Mouse (Mus musculus): ENCODE measurements around the gene Nek5. TPM values are rescaled to one million over a fixed set of nuclear protein-coding genes. Genes with fewer than 3 reads are reported as not detected.

Nek5 gene
- polyA plus RNA-seq, 1 experiment from 2014 or later, result 0.14 TPM

- Histone ChIP-seq H3K4me2 (replicated peaks; ENCODE audit: low read depth) (peak overlapping the region; percentile 10), H3K27ac (ENCODE audit: low read depth, low read length) (no peak overlapping the region)
These were observed 70.0 kb downstream of the Nek5 start for GRCm38 (mm10) chr8:22054674-22055491.

GRCm38 (mm10) chr8:22047699-22048464 lies 77.0 kb downstream of the Nek5 start:
- WGBS, result 36% methylated on average over 2 of the region's 2 CpGs
- Histone ChIP-seq H3K9ac (ENCODE audit: low read depth, low read length) (no peak overlapping the region), H3K4me2 (replicated peaks; ENCODE audit: low read depth) (no peak overlapping the region), H3K9me3 (ENCODE audit: control insufficient read depth) (no peaks in the 10 kb centered on the region), H3K4me1 (replicated peaks; ENCODE audit: control insufficient read depth, insufficient read depth, low read length) (no peaks in the 10 kb centered on the region), H3K27ac (ENCODE audit: low read depth, low read length) (no peak overlapping the region), H3K27me3 (replicated peaks; ENCODE audit: control insufficient read depth, insufficient read depth, low read length) (no peaks in the 10 kb centered on the region), H3K4me3 (ENCODE audit: low read depth, low read length) (no peak overlapping the region), H3K36me3 (ENCODE audit: control insufficient read depth, insufficient read depth) (no peaks in the 10 kb centered on the region)
- peak; percentile 87 for TF ChIP-seq CTCF (IDR thresholded peaks at IDR 0.05; ENCODE audit: low read depth)
- peak; percentile 83 for ATAC-seq

More at GRCm38 (mm10) chr8:22054674-22055491, 70.0 kb downstream of the Nek5 start:
- no peaks in the 10 kb centered on the region for H3K27me3 ChIP-seq (replicated peaks; ENCODE audit: control insufficient read depth, insufficient read depth, low read length)
- H3K36me3 ChIP-seq (ENCODE audit: control insufficient read depth, insufficient read depth), result no peaks in the 10 kb centered on the region
- H3K4me3 ChIP-seq (ENCODE audit: low read depth, low read length), result no peak overlapping the region
- no peaks in the 10 kb centered on the region for H3K9me3 ChIP-seq (ENCODE audit: control insufficient read depth)
- no peak for TF ChIP-seq CTCF (IDR thresholded peaks at IDR 0.05; ENCODE audit: low read depth)
- whole genome bisulfite sequencing, result 50% methylated on average over 12 of the region's 12 CpGs
- H3K9ac ChIP-seq (ENCODE audit: low read depth, low read length), result no peak overlapping the region
- ATAC-seq, result peak; percentile 34
- H3K4me1 ChIP-seq (replicated peaks; ENCODE audit: control insufficient read depth, insufficient read depth, low read length), result no peaks in the 10 kb centered on the region

GRCm38 (mm10) chr8:22043706-22044105 lies 81.1 kb downstream of the Nek5 start:
- Histone ChIP-seq H3K36me3 (ENCODE audit: control insufficient read depth, insufficient read depth) (no peaks in the 10 kb centered on the region), H3K4me2 (replicated peaks; ENCODE audit: low read depth) (no peak overlapping the region)

GRCm38 (mm10) chr8:22042515-22042914 lies 82.3 kb downstream of the Nek5 start:
- Histone ChIP-seq H3K4me3 (ENCODE audit: low read depth, low read length) (no peak overlapping the region), H3K9me3 (ENCODE audit: control insufficient read depth) (no peaks in the 10 kb centered on the region), H3K27ac (ENCODE audit: low read depth, low read length) (no peak overlapping the region), H3K36me3 (ENCODE audit: control insufficient read depth, insufficient read depth) (no peaks in the 10 kb centered on the region), H3K4me2 (replicated peaks; ENCODE audit: low read depth) (no peak overlapping the region), H3K27me3 (replicated peaks; ENCODE audit: control insufficient read depth, insufficient read depth, low read length) (no peaks in the 10 kb centered on the region), H3K9ac (ENCODE audit: low read depth, low read length) (no peak overlapping the region), H3K4me1 (replicated peaks; ENCODE audit: control insufficient read depth, insufficient read depth, low read length) (no peaks in the 10 kb centered on the region)
- TF ChIP-seq CTCF (IDR thresholded peaks at IDR 0.05; ENCODE audit: low read depth), result no peak
- whole genome bisulfite sequencing, result 55% methylated on average over 3 of the region's 3 CpGs
- ATAC-seq, result no peak

More at GRCm38 (mm10) chr8:22043706-22044105, 81.1 kb downstream of the Nek5 start:
- no peaks in the 10 kb centered on the region for H3K9me3 ChIP-seq (ENCODE audit: control insufficient read depth)
- H3K4me1 ChIP-seq (replicated peaks; ENCODE audit: control insufficient read depth, insufficient read depth, low read length), result no peaks in the 10 kb centered on the region
- no peak for TF ChIP-seq CTCF (IDR thresholded peaks at IDR 0.05; ENCODE audit: low read depth)
- no peak overlapping the region for H3K4me3 ChIP-seq (ENCODE audit: low read depth, low read length)
- H3K27ac ChIP-seq (ENCODE audit: low read depth, low read length), result no peak overlapping the region
- no peak overlapping the region for H3K9ac ChIP-seq (ENCODE audit: low read depth, low read length)
- WGBS, result 43% methylated on average over 12 of the region's 12 CpGs
- no peaks in the 10 kb centered on the region for H3K27me3 ChIP-seq (replicated peaks; ENCODE audit: control insufficient read depth, insufficient read depth, low read length)
- ATAC-seq, result no peak

GRCm38 (mm10) chr8:22040153-22040509 lies 84.7 kb downstream of the Nek5 start:
- Histone ChIP-seq H3K4me3 (ENCODE audit: low read depth, low read length) (no peak overlapping the region), H3K27me3 (replicated peaks; ENCODE audit: control insufficient read depth, insufficient read depth, low read length) (no peaks in the 10 kb centered on the region), H3K4me1 (replicated peaks; ENCODE audit: control insufficient read depth, insufficient read depth, low read length) (no peaks in the 10 kb centered on the region), H3K4me2 (replicated peaks; ENCODE audit: low read depth) (no peak overlapping the region), H3K9me3 (ENCODE audit: control insufficient read depth) (no peaks in the 10 kb centered on the region), H3K9ac (ENCODE audit: low read depth, low read length) (no peak overlapping the region), H3K36me3 (ENCODE audit: control insufficient read depth, insufficient read depth) (no peaks in the 10 kb centered on the region), H3K27ac (ENCODE audit: low read depth, low read length) (no peak overlapping the region)
- ATAC-seq, result no peak
- WGBS, result 54% methylated on average over 6 of the region's 6 CpGs
- no peak for TF ChIP-seq CTCF (IDR thresholded peaks at IDR 0.05; ENCODE audit: low read depth)

GRCm38 (mm10) chr8:22039468-22040152 lies 85.2 kb downstream of the Nek5 start:
- peak; percentile 73 for ATAC-seq
- peak overlapping the region; percentile 17 for H3K4me3 ChIP-seq (ENCODE audit: low read depth, low read length)
- no peak overlapping the region for H3K9ac ChIP-seq (ENCODE audit: low read depth, low read length)
- H3K36me3 ChIP-seq (ENCODE audit: control insufficient read depth, insufficient read depth), result no peaks in the 10 kb centered on the region
- WGBS, result 11% methylated on average over 15 of the region's 15 CpGs
- TF ChIP-seq CTCF (IDR thresholded peaks at IDR 0.05; ENCODE audit: low read depth), result no peak
- peak overlapping the region; percentile 60 for H3K4me2 ChIP-seq (replicated peaks; ENCODE audit: low read depth)
- no peak overlapping the region for H3K27ac ChIP-seq (ENCODE audit: low read depth, low read length)
- H3K27me3 ChIP-seq (replicated peaks; ENCODE audit: control insufficient read depth, insufficient read depth, low read length), result no peaks in the 10 kb centered on the region
- no peaks in the 10 kb centered on the region for H3K4me1 ChIP-seq (replicated peaks; ENCODE audit: control insufficient read depth, insufficient read depth, low read length)
- no peaks in the 10 kb centered on the region for H3K9me3 ChIP-seq (ENCODE audit: control insufficient read depth)

Measured in intestine, postnatal 0 days (tissue).